Mouse (Mus musculus) heart, postnatal 0 days (tissue): Measurements from ENCODE around the gene Apopt1.

Source experiments
- CTCF ChIP-seq: IDR thresholded peaks from 2 replicates; pipeline ENCODE4 v1.5.1; 2016; ENCODE audit warnings: antibody characterized with exemption, control low read depth, low read depth
- EP300 ChIP-seq: IDR thresholded peaks from 2 replicates; pipeline ENCODE4 v1.6.1; 2016; ENCODE audit warnings: antibody characterized with exemption, low read depth

DNA sequence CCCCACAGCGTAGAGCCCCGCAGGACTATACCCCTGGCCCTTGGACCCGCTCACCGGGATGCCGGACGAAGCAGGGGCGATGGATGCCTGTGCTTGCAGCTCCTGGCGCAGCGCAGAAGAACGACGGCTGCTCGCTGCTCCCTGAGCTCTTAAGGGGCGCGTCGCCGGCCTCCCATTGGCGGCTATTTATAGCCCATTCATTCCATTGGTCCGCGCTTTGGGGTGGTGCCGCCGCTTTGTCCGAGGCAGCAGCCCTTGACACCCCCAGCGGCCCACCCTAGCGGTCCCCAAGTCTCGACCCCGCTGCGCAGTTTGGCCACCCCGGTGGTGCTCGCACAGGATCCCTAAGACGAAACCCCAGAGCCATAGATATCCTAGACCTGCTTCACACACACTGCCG, 40.9 kb upstream of the Apopt1 start, which contains the start of gene Ckb:
- no peak for TF ChIP-seq CTCF
- TF ChIP-seq EP300, result no peak
